Mouse (Mus musculus) urinary bladder, adult 2 months (tissue): ENCODE measurements around the gene Zc3hc1. TPM values are rescaled to one million over a fixed set of nuclear protein-coding genes. Genes with fewer than 3 reads are reported as not detected.
"Not testable (repeated sequence)": the region's sequence is repeated elsewhere in the genome, so short reads cannot be mapped to it uniquely, and the experiment has no call there.

Source experiments
- DNase-seq: peaks from one replicate; pipeline ENCODE4 v3.0.0; 2022; ENCODE audit warnings: low spot score
- polyA plus RNA-seq: library from polyadenylated mRNA; depleted of rRNA; stranded (reverse); fragments of >200 nt; gene quantifications from 2 replicates; pipeline ENCODE4 v1.2.3, GENCODE M21; 2012; rRNA removed

The Zc3hc1 gene
- polyA plus RNA-seq: 13.9 and 14.7 TPM in 2 replicates

DNA sequence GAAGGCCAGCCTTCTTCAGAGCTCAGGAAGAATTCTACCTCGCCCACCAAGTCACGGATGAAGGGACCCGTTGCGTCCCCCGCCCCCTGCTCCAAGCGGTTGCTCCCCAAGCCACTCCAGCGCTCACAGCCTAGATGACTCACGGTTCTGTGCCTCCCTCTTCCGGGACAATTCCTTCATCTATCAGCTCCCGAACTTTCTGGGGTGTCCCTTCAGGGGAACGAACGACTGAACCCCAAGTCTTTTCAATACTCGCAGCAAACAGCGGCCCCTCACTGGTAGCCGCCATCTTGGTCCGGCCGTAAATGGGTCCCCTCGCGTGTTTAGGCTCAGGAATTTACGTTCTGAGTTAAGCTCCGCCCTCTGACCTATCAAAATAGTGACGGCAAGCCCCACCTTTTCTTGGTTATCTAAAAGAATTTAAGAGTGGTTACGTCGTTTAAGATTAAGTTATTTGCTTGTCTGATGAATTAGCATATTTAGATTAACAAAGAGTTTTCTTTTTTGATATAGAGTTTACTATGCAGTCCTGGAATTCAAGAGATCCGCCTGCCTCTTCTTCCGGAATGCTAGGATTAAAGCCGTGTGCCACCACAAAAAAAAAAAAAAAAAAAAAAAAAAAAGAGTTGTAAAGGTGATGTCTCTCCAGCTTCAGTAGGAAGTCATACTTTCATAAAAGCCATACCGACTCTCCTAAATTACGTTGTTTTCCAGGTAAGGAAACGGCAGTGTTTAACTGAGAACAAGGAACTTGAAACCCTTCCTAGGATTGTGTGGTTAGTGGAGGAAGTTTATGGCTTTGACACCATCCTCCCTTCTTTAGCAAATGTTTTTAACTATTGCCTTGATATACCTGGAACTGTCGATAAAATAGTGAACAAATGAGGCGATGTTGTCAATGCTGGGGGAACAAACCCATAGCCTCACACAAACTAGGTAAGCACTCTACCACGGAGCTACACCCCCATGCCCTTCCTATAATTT lies at the start of gene Zc3hc1:
Gene Zc3hc1, minus strand, starts transcription at position 315 of the 984 bp plus-strand sequence.
- DNase-seq: peak; percentile 42

DNA sequence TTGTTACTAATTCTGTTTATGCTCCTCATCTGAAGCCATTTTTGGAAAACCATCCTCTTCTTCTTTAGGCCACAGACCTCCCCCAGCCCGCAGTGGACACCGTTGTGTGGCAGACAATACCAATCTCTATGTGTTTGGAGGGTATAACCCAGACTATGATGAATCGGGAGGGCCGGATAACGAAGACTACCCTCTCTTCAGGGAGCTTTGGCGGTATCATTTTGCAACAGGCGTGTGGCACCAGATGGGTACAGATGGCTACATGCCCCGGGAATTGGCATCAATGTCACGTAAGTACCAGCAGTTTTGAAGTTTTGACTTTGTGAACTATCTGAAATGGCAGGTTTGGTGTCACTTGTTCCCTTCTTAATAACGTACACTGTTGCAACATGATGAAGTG lies 48.7 kb upstream of the Zc3hc1 start:
- no peak for DNase-seq

DNA sequence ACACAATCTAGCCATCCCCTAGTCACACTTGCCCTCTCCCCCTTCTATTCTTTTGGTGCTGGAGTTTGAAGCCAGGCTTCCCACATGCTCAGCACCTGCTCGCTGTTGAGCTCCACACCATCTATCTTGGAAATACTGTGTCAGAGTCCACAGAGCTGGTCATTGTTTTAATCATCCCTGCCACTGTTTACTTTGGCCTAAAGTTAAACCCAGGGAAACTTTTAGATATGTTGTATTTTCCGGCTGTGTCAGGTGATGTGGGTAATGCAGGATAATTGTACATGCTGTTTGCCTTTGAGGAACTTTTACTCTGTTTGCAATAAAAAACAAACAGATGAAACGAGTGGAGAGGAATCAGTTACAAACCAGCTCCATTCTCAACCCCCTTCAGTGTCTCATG lies 46.2 kb upstream of the Zc3hc1 start:
- DNase-seq: no peak

DNA sequence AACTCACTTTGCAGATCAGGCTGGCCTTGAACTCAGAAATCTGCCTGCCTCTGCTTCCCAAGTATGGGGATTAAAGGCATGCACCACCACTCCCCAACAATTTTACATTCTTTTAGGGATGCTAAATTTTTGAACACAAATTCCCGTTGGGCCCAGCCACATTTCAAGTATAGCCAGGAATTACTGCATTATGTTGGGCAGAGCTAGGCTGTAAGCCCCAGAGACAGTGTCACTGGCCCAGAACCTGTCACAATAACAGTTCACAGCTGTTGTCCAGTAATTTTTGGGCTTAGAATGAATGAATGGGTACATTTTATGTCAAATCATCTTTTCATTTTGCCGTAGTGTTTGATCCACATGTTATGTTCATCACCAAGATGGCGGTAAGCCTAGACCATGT lies 45.6 kb upstream of the Zc3hc1 start:
- DNase-seq: no peak

DNA sequence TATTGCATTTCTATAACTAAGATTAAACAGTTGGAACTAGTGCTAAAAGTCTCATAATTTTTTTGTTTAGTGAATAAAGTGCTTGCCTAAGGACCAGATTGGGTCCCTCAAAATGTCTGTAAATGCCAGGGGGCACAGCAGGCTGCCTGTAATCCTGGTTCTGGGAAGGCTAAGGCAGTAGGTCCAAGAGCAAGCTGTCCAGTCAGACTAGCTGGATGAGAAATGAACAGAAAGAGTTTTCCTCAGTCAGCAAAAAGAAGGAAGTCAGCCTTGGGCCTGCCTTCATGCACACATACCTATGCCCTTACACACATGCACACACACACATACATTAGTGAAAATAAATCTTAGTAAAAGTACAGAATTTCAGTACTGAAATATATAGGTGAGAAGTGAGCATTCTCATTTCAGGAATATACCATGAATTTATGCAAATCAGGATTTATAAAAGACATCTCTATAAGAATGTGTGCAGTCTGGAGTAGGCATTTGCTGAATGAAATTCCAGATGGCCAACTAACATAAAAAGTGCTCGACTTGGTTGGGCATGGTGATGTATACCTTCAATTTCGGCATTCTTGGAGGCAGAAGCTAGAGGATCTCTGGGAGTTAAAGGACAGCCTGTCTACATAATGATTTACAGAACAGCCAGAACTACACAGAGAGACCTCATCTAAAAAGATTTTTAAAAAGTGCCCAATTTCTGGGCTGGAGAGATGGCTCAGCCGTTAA lies 41.8 kb upstream of the Zc3hc1 start:
- no peak for DNase-seq

DNA sequence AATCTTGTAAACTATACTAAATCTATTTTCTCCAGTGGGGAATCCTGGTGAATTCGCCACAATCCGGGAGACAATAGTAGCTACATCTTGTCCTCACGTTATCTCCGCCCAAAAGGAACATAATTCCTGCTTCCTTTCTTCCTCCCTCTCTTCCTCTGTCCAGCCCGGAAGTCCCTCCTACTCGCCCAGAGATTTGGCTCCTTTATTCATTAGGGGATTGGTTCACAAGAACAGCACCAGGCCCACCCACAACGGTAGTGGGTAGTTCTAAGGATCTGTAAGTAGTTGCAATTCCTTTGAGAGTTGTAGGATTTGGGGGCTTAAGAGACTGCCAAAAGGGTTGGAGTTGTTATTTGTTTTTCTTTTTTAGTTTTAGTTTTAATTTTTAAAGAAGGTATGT lies 26.0 kb upstream of the Zc3hc1 start:
- DNase-seq: no peak

DNA sequence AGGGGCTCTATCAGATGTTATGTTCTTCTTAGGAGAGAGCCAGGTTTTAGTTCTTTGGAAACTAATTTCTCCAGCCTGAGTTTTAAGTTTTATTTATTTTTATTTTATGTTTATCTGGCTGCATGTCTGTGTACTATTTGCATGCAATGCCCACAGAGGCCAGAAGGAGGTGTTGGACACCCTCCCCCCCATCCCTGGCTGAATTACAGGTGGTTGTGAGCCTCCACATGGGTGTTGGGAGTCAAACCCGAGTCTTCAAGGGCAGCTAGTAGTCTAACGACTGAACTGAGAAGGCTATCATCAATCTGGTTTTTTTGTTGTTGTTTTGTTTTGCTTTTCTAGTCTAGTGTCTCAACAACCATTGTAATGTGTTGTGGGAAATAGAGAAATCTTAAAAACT lies 25.3 kb upstream of the Zc3hc1 start:
- DNase-seq: no peak

DNA sequence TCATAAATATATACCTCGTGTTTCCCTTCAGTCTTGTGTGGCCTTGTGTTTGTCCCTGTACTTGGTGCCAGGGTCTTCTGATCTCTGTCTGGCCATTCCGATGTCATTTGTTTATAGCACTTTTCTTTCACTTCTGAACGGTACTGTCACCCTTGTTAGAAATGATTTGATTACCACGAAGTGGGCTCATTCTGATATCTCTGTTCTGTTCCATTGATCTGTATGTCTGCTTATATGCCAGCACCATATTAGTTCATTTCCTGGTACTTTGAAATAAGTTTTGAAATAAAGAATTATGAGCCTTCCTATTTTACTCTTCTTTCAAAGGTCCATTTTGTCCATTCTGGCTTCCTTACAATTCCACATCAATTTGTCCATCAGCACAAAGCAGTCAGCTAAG lies 20.5 kb upstream of the Zc3hc1 start:
- DNase-seq: no peak

DNA sequence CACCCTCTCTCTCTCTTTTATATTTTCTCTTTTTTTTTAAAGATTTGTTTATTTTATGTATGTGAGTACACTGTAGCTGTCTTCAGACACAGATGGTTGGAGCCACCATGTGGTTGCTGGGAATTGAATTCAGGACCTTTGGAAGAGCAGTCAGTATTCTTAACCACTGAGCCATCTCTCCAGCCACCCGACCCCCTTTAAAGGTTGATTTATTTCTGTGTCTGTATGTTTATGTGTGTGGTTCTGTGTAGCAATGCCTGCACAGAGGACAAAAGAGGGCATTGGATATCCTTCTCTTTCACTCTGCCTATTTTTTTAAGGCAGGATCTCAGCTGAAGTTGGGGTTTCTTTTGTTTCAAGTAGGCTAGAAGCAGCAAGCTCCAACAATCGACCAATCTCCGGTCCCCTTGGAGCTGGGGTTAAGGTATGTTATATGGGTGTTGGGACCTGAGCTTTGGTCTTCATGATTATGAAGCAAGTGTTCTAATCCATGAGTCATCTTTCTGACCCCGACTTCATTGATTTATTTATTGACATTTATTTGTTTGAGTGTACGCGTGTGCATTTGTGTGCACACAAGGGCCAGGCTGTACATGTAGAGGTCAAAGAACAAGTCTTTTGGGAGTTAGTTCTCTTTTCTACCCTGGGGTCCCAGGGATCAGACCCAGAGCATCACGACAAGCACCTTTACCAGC lies 18.7 kb upstream of the Zc3hc1 start:
- no peak for DNase-seq

DNA sequence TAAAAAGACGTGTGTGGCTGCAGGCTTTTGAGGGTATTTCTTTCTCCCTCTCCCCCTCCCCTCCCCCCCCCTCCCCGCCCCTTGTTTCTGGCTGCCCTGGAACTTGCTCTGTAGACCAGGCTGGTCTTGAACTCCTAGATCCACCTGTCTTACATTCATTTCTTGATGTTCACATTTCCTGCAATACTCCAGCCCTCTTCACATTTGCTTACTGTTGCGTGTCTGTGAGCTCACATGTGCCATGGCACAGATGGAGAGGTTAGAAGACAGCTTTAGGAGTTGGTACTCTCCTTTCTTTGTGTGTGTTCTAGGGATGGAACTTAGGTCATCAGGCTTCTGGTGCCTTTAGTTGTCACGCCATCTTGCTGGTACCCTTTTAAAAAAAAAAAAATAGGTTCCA lies 17.4 kb upstream of the Zc3hc1 start:
- DNase-seq: no peak

DNA sequence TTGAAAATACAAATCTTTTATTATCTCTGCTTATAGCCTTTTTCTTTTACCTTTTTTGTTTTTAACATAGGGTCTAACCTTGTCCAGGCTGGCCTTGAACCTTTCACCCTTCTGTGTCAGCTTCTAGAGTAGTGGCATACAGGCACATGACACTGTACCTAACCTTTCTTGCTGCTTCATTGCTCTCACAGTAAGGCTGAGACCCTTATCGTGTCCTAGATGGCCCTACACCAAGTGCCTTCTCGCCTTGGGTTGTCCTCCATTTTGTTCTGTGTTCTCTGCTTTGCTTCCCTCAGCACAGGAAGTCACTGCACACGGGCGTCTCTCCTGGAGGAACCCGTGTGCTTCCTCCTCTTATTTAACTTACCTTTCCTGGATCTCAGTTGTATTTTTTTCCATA lies 13.8 kb upstream of the Zc3hc1 start:
- DNase-seq: no peak

DNA sequence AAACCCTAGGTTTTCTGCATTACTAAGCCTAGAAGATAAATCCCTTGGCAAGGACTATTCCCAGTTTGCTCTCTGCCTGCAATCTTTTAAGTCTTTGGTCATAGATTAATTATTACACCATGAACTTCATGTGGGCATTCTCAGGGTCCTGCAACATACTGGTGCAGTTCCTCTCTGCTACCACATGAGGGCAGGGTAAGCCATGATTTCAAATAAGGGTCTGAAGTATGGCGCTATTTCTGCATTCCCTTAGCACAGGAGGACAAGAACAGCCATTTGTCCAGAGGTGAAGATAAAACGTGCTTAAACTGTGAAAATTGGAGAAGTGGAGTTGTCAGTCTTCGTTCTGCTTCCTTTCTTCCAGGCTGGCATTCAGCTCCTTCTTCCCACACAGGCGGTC lies 12.6 kb upstream of the Zc3hc1 start:
- no peak for DNase-seq

DNA sequence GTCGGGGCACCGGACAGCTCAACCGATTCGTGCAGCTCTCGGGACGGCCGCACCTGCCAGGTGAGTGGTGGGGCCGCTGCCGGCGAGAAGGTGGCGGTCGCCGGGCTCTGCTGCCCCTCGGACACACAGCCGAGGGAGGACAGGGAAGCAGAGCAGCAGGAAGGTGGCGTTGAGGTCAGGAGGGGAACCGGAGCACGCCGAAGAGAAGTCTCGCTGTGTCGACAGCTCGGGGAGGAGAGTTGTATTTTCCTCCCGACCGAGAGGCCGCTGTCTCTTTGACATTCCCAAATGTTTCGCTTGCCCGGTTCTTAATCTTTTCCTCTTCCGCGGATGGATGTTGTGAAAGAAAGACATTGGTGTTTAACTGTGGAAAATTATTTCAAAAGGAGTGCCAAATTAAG lies 11.3 kb upstream of the Zc3hc1 start:
- no peak for DNase-seq

DNA sequence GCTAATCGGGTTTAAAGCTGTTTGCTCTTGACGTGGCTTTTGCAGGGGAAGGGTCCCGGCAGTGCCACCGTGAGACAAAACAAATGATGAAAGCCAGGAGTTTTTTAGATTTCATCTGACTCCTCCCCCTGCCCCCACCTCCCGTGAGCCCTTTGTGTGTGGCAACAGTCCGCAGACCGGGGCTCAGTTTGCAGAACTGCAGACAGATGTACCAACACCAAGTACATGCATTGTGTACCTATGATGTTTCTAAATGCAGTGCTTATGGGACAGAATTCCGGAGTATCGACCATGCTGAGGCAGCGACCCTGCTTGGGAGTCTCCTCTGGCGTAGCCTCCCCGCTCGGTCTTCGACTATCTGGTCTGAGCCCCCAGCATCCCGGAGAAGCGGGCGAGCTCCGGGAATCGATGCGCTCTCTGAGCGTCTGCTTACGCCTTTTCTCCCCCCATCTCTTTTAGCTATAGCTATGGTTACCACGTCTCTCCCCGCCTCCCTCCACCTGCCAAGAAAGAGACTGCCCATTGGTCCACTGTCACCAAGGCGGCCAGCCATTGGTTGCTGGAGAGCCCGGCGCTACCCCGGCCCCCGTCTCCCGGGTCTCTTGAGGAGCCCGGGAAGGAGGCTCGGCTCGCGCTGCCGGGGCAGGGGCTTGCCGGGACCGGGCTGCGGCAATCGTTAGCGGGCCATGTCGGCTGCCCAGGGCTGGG lies 10.6 kb upstream of the Zc3hc1 start, which contains the start of gene Klhdc10:
Gene Klhdc10, plus strand, starts transcription at position 561 of the 708 bp plus-strand sequence.
- peak; percentile 99 for DNase-seq

DNA sequence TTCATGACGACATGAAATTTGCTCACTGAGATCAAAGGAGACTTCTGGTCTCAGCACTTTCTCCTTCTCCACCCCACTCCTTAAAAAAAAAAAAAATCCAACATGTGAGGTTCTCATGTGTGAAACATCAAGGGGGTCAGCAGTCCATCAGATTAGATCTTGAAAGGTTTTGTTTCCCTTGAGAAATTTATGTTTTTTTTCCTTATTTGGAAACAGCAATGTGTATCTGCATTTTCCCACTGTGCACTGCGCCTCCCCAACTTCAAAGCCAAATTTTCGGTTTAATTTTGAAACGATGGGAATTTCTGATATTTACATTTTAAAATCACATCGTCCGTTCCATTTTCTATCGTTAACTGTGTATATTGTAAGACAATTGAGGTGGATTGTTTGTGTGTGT lies 9.9 kb upstream of the Zc3hc1 start:
- no peak for DNase-seq

DNA sequence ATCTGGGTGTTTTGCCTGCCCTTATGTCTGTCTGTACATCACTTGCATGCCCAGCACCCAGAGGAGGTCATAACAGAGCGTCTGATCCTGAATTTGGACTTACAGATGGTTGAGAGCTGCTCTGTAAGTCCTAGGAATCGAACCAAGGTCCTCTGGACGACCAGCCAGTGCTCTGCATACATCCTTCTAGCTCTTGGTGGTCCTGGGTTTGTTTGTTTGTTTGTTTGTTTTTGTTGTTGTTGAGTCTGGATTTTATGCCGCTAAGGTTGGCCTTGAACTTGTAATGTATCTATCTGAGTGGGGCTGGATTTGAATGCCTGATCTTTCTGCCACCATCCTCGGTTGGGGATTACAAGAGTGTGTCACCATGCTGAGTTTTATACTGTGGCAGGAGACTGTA lies 9.3 kb upstream of the Zc3hc1 start:
- no peak for DNase-seq

DNA sequence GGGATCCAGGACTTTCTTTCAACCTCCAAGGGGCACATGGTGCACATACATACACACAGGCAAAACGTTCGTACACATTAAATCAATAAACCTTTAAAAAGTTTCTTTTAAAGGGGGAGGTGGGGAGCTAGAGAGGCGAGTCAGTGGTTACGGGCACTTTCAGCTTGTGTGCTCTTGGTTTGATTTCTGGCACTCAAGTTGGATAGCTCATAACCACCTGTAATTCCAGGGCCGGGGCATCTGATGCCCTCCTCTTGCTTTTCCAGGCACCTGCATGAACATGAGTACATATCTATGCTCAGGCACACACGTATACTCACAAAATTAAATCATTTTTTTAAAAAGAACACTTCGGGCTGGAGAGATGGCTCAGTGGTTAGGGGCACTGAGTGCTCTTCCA lies 1.2 kb upstream of the Zc3hc1 start:
- DNase-seq: no peak

DNA sequence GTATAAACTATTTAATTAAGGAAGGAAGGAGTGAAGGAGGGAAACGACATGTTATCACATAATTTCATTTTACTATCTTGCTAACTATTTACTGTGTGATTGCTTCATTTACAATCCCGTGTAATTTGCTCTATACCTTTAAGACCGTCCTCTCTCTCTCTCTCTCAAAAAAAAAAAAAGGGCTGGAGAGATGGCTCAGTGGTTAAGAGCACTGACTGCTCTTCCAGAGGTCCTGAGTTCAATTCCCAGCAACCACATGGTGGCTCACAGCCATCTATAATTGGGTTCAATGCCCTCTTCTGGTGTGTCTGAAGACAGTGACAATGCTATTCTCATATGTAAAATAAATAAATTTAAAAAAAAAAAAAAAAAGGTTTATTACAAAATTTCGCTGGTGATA lies 557 bp downstream of the Zc3hc1 start:
- not testable (repeated sequence) for DNase-seq

DNA sequence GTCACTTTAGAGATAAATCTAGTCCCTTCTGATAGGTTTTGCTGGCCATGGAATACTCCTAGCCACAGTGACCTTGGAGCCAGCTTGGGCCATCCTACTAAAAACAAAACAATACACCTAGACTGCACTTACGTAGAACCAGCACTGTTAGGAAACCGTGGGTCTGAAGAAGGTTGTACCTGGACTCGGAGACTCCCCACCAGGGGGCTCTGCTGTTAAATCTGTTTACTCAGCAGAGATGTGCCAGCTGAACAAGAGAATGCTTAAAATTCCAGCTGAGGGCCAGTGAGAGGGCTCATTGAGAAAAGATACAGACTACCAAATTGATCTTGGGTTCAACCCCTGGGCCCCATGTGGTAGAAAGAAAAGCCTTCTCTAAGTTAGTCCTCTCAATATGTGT lies 9.7 kb downstream of the Zc3hc1 start:
- DNase-seq: no peak

DNA sequence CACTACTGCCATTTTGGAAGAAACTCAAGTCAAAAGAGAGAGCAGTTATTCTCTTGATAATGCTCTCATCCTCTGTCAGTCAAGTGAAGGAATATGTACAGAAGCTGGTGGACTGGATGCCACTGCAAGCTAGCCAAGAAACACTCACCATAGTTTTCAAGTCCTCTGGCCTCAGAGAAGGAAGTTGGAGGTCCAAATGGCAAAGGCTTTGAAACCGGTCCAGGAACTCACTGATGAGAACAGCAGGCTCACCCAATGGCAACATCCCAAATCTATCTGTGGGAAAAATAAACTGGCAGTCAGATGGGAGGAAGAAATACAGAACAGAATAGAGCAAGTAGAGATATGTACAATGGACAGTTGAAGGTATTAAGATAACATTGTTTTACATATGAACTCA lies 15.0 kb downstream of the Zc3hc1 start:
- DNase-seq: no peak

DNA sequence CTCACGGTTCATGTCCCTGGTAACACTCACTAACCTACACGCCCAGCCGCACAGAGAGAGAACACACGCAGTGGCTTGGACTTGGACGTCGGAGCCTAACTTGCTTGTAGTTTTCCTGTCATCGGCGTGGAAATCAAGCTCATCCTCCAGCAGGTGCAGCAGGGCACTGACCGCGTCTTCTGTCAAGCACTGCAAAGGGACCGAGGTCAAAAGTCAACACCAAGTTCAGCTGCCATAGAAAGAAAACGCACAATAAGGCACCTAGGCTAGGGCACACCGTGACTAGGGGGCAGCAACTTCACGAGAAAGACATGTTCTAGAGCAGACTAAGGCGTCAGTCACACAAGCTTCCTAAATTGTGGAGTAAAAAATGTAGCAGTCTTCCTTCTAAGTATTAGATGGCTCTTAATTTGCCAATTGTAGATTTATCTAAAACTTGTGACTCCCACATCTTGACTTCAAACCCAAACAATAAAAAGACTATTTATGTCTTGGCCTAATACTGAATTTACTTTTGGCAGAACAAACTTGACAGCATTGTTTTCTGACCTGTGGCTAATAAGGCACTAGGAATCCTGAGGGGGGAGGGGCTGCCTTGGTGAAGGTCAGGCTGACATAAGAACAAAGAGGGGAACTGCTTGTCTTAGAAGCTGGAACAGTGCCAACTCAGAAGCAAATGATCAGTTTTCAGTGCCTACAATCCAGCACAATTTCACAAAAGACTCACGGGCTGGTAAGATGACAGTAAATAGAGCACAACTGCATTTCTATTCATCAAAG lies 15.9 kb downstream of the Zc3hc1 start:
- no peak for DNase-seq
